Mouse (Mus musculus): Measurements from ENCODE around the gene Trim80. TPM values are rescaled to one million over a fixed set of nuclear protein-coding genes. Genes with fewer than 3 reads are reported as not detected.
"Not testable (repeated sequence)": the region's sequence is repeated elsewhere in the genome, so short reads cannot be mapped to it uniquely, and the experiment has no call there.

Trim80 gene
- total RNA-seq, 2 experiments from 2014 or later: not detected

- ATAC-seq (ENCODE audit: poor library complexity, severe bottlenecking): no peak
These were observed 20.6 kb downstream of the Trim80 start for GRCm38 (mm10) chr11:115460976-115461375.

DNA sequence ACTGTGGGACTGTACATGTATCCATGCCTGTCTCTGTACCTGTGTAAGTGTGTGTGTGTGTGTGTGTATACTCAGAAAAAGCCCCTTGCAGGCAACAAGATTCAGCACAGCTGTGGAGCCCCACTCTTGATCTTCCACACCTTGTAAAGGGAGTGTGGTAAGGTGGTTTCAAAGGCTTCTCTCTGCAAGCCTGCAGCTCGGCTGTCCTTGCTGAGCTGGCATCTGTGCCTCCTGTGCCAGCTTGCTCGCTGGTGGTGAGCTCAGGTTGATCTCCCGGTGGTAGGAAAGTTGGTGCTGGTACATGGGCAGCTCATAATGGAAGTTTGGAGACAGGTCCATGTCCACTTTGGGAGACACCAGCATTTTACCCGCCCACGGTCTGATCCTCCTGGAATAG, 21.5 kb downstream of the Trim80 start:
- no peak for ATAC-seq (ENCODE audit: poor library complexity, severe bottlenecking)

DNA sequence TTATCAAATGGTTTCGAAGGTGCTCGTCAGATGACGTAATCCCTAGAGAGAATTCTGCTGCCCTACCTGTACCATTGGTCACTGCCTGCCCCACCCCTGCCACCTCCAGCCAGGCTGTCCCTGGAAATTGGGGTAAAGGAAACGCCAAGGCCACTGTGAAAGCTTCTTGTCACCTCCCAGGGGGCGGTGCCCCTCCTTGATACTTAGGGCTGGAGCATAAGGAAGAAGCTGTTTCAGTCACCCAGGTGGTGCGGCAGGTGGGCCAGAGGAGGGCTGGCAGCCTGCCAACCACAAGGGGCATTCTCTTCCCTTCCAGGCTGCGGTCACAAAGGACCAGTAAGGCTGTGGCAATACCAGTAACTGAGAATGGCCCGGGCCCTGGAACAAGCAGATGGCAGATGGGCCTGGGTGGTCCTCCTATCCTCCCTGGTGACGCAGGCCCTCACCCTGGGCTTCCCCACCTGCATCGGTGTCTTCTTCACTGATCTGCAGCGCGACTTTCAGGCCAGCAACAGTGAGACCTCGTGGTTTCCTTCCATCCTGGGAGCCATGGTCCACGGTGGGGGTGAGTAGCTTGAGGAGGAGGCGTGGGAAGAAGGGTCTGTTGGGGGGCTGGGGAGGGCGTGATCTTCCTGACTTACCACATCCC, 22.0 kb downstream of the Trim80 start, which contains the start of gene Slc16a5:
Slc16a5 (plus strand) TSS at position 232 of the 649 bp plus-strand sequence.
- ATAC-seq (ENCODE audit: poor library complexity, severe bottlenecking): no peak

- ATAC-seq (ENCODE audit: poor library complexity, severe bottlenecking): no peak
These were observed 23.1 kb downstream of the Trim80 start for GRCm38 (mm10) chr11:115463397-115463796.

GRCm38 (mm10) chr11:115464851-115465250, 24.5 kb downstream of the Trim80 start:
- no peak for ATAC-seq (ENCODE audit: poor library complexity, severe bottlenecking)

- no peak for ATAC-seq (ENCODE audit: poor library complexity, severe bottlenecking)
These were observed 26.9 kb downstream of the Trim80 start for GRCm38 (mm10) chr11:115467217-115467618.

DNA sequence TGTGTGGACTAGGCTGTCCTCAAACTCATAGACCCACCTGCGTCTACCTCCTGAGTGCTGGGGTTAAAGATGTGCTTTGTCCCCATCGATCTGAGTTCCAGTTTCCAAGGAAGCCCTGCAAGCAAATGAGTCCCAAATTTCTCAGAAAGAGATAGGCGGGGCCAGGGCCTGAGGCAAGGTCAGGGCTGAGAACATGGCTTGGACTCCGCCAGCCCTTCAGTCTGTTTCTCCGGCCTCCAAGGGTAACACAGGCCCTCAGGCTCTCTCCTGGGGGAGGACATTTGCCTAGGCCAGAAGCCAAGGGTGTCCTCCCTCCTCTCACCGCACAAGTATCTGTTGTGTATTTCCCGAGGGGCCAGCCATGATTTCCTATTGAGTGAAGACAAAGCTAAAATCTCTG, 31.8 kb downstream of the Trim80 start:
- no peak for ATAC-seq (ENCODE audit: poor library complexity, severe bottlenecking)

- ATAC-seq (ENCODE audit: poor library complexity, severe bottlenecking): peak; percentile 67
These were observed 33.4 kb downstream of the Trim80 start for GRCm38 (mm10) chr11:115473626-115474275.

DNA sequence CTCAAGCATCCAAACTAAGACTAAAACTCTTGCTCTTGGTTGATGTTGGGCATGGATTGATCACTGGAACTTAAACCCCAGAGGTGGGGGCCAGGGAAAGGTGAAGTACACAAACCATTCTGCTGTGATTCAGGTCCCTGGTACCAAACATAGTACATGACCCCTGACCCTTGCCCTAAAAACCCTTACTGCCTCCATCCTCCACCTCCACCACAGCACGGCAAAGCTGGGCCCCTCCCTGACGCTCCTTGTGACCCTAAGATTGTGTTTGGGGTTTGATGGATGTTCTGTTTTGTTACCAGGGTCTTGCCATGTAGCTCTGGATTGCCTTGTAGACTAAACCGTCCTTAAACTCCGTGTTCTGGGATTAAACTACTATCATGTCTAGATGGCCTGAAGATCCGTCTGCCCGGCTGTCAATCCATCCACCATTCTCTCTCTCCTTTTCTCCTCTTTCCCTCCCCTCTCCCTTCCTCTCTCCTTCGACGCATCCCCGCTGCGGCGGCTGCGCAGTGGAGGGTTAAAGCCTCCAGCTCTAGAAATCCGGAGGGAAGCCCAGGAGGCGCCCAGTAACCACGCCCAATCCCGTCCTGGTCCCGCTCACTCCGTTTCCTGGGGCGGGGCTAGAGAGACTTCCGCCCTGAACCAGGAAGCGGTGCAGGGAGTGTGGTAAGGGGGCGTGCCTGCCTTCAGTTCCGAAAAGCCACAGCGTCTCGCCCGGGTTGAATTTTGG, 34.8 kb downstream of the Trim80 start, which contains the start of gene Armc7:
Armc7 (plus strand) TSS at position 643 of the 733 bp plus-strand sequence.
- peak; percentile 86 for ATAC-seq (ENCODE audit: poor library complexity, severe bottlenecking)

DNA sequence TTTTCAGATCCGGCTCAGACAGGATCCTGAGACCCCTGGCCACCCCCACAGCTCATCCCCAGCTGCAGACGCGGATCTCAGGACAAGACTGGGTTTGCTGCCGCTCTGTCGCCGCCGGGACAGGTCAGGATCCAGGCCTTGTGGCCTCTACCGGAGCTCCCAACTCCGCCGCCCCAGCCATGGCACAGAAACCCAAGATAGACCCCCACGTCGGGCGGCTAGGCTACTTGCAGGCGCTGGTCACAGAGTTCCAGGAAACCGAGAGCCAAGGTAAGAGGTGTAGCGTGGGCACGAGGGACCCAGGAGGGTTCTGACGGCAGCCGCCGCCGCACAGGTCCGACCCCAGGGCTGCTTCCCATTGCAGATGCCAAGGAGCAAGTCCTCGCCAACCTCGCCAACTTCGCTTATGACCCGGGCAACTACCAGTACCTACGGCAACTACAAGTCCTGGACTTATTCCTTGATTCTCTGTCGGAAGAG, 35.5 kb downstream of the Trim80 start:
- peak; percentile 9; the same call in 1 of the 2 replicates for ATAC-seq (ENCODE audit: poor library complexity, severe bottlenecking)

DNA sequence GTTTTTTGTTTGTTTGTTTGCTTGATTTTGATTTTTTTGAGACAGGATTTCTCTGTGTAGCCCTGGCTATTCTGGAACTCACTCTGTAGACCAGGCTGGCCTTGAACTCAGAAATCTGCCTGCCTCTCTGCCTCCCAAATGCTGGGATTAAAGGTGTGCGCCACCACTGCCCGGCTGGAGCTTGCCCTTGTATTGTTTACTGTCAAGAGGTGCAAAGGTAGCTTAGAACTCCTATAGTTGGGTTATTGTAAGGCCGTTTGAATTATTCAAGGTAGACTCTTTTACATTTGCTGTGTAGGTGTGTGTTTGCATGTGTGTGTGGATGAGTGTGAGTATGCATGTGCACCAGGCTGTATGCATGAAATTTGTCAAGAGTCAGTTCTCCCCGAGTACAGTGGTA, 36.3 kb downstream of the Trim80 start:
- ATAC-seq (ENCODE audit: poor library complexity, severe bottlenecking): not testable (repeated sequence)

GRCm38 (mm10) chr11:115477388-115477787, 37.0 kb downstream of the Trim80 start:
- ATAC-seq (ENCODE audit: poor library complexity, severe bottlenecking): peak; percentile 74

- no peak for ATAC-seq (ENCODE audit: poor library complexity, severe bottlenecking)
These were observed 38.1 kb downstream of the Trim80 start for GRCm38 (mm10) chr11:115478296-115478938.

- ATAC-seq (ENCODE audit: poor library complexity, severe bottlenecking): no peak
These were observed 41.4 kb downstream of the Trim80 start for GRCm38 (mm10) chr11:115481553-115482259.

- no peak for ATAC-seq (ENCODE audit: poor library complexity, severe bottlenecking)
These were observed 42.9 kb downstream of the Trim80 start for GRCm38 (mm10) chr11:115483278-115483677.

GRCm38 (mm10) chr11:115483726-115484125, 43.4 kb downstream of the Trim80 start:
- ATAC-seq (ENCODE audit: poor library complexity, severe bottlenecking): peak; percentile 80

GRCm38 (mm10) chr11:115485155-115485554, 44.8 kb downstream of the Trim80 start:
- ATAC-seq (ENCODE audit: poor library complexity, severe bottlenecking): no peak

DNA sequence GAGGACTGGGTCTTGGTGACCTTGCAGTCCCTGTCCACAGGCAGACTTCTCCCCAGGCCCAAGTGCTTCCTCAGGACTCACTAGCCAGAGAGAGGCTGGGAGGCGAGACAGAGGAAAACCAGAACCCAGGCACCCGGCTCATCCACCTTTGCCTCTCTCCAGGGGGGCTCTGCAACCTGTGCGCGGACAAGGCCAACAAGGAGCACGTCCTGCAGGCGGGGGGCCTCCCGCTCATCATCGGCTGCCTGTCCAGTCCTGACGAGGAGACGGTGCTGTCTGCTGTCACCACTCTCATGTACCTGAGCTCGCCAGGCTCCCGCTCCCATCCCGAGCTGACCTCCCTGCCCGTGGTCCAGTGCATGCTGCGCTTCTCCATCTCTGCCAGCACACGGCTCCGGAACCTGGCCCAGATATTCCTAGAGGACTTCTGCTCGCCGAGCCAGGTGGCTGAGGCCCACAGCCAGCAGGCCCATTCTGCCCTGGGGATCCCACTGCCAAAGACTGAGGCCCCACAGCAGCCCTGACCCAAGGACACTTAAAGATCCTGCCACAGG, 48.3 kb downstream of the Trim80 start:
- no peak for ATAC-seq (ENCODE audit: poor library complexity, severe bottlenecking)

GRCm38 (mm10) chr11:115490441-115491355, 50.4 kb downstream of the Trim80 start:
- ATAC-seq (ENCODE audit: poor library complexity, severe bottlenecking): no peak
